26 mouse cellular contexts compared by ENCODE assay signal in genomic region chr6:18674584-18675250, GRCm38 (mm10).
DNase-seq lines count a peak whose midpoint lies in the region; ATAC-seq and TF ChIP-seq lines count a peak whose summit lies in the region.
"Had no signal": no experiment of that assay in that cellular context is flagged by ENCODE, and none has a peak within 500 bp of the region (broad histone marks: within the 10 kb centered on the region; RNA-seq: fewer than 3 reads in every experiment).

No protein-coding gene starts in this region.

- H3K9ac ChIP-seq in forebrain, embryonic 13.5 days, result no peak overlapping the region
- no peak overlapping the region for H3K9ac ChIP-seq in forebrain, embryonic 15.5 days (replicated peaks)
- H3K9ac ChIP-seq in forebrain, embryonic 12.5 days, result no peak overlapping the region
- H3K9ac ChIP-seq in forebrain, postnatal 0 days, result no peak overlapping the region
- H3K9ac ChIP-seq: embryonic facial prominence, embryonic 13.5 days; embryonic facial prominence, embryonic 15.5 days had no signal

- no peak for TF ChIP-seq CTCF in brain, embryonic 14.5 days (IDR thresholded peaks at IDR 0.05; ENCODE audit: borderline replicate concordance, extremely low read depth, insufficient read depth, insufficient read length)
- TF ChIP-seq CTCF in forebrain, postnatal 0 days (IDR thresholded peaks at IDR 0.05; ENCODE audit: low read depth), result no peak

- no peak for TF ChIP-seq POLR2A in brain, embryonic 14.5 days (IDR thresholded peaks at IDR 0.05; ENCODE audit: borderline replicate concordance, extremely low read depth, insufficient read depth, insufficient read length, poor library complexity, severe bottlenecking)

- H3K4me3 ChIP-seq in forebrain, embryonic 13.5 days, result no peak overlapping the region
- H3K4me3 ChIP-seq in forebrain, embryonic 10.5 days, result no peak overlapping the region
- no peak overlapping the region for H3K4me3 ChIP-seq in forebrain, embryonic 15.5 days
- H3K4me3 ChIP-seq in forebrain, embryonic 12.5 days (replicated peaks), result no peak overlapping the region
- H3K4me3 ChIP-seq in forebrain, postnatal 0 days (ENCODE audit: low read depth, low read length), result no peak overlapping the region
- H3K4me3 ChIP-seq: embryonic facial prominence, embryonic 13.5 days; embryonic facial prominence, embryonic 15.5 days; erythroblast, embryonic 14.5 days had no signal

- H3K36me3 ChIP-seq in forebrain, embryonic 13.5 days (ENCODE audit: poor library complexity, severe bottlenecking), result no peaks in the 10 kb centered on the region
- no peaks in the 10 kb centered on the region for H3K36me3 ChIP-seq in forebrain, embryonic 10.5 days (replicated peaks)
- no peaks in the 10 kb centered on the region for H3K36me3 ChIP-seq in forebrain, embryonic 15.5 days
- H3K36me3 ChIP-seq in forebrain, embryonic 12.5 days (replicated peaks), result no peaks in the 10 kb centered on the region
- H3K36me3 ChIP-seq in forebrain, postnatal 0 days (ENCODE audit: insufficient read depth), result no peaks in the 10 kb centered on the region
- H3K36me3 ChIP-seq: embryonic facial prominence, embryonic 13.5 days; embryonic facial prominence, embryonic 15.5 days; G1E had no signal

- no peaks in the 10 kb centered on the region for H3K27me3 ChIP-seq in forebrain, embryonic 13.5 days
- no peaks in the 10 kb centered on the region for H3K27me3 ChIP-seq in forebrain, embryonic 10.5 days (ENCODE audit: poor library complexity, severe bottlenecking)
- H3K27me3 ChIP-seq in forebrain, embryonic 15.5 days, result no peaks in the 10 kb centered on the region
- no peaks in the 10 kb centered on the region for H3K27me3 ChIP-seq in forebrain, embryonic 12.5 days
- H3K27me3 ChIP-seq in forebrain, postnatal 0 days (ENCODE audit: insufficient read depth, low read length), result no peaks in the 10 kb centered on the region
- H3K27me3 ChIP-seq: CH12.LX; embryonic facial prominence, embryonic 13.5 days; embryonic facial prominence, embryonic 15.5 days had no signal

- ATAC-seq in forebrain, embryonic 13.5 days, result peak; percentile 34; the same call in 1 of the 2 replicates
- ATAC-seq in forebrain, embryonic 15.5 days (replicated peaks), result peak; percentile 68
- no peak for ATAC-seq in forebrain, embryonic 12.5 days (ENCODE audit: low FRiP score)
- ATAC-seq in forebrain, postnatal 0 days, result peak; percentile 61; the same call in 1 of the 2 replicates
- no peak for ATAC-seq in frontal cortex, adult (ENCODE audit: low TSS enrichment)
- ATAC-seq: activated CD4-positive, CD25-positive, alpha-beta regulatory T cell, adult 4 months; CD4-positive, CD25-positive, alpha-beta regulatory T cell, adult 4 months; Patski had no signal

- no peak overlapping the region for H3K27ac ChIP-seq in forebrain, embryonic 13.5 days
- H3K27ac ChIP-seq in forebrain, embryonic 10.5 days, result no peak overlapping the region
- H3K27ac ChIP-seq in forebrain, embryonic 15.5 days (replicated peaks), result peak overlapping the region; percentile 62
- H3K27ac ChIP-seq in forebrain, embryonic 12.5 days, result no peak overlapping the region
- no peak overlapping the region for H3K27ac ChIP-seq in forebrain, postnatal 0 days (ENCODE audit: low read depth, low read length)
- H3K27ac ChIP-seq: embryonic facial prominence, embryonic 13.5 days; embryonic facial prominence, embryonic 15.5 days had no signal

- H3K4me1 ChIP-seq in forebrain, embryonic 13.5 days, result peaks cover 4% of the 10 kb centered on the region
- H3K4me1 ChIP-seq in forebrain, embryonic 10.5 days, result no peaks in the 10 kb centered on the region
- peaks cover 5% of the 10 kb centered on the region; the same call in 1 of the 2 replicates for H3K4me1 ChIP-seq in forebrain, embryonic 15.5 days
- H3K4me1 ChIP-seq in forebrain, embryonic 12.5 days, result no peaks in the 10 kb centered on the region
- H3K4me1 ChIP-seq in forebrain, postnatal 0 days (ENCODE audit: insufficient read depth), result no peaks in the 10 kb centered on the region
- H3K4me1 ChIP-seq: embryonic facial prominence, embryonic 13.5 days; embryonic facial prominence, embryonic 15.5 days had no signal

- 46% methylated on average over 5 of the region's 5 CpGs for WGBS in forebrain, embryonic 13.5 days
- 75% methylated on average over 5 of the region's 5 CpGs for WGBS in forebrain, embryonic 10.5 days
- 24% methylated on average over 5 of the region's 5 CpGs for WGBS in forebrain, embryonic 15.5 days
- 51% methylated on average over 5 of the region's 5 CpGs for WGBS in forebrain, embryonic 12.5 days
- 20% methylated on average over 5 of the region's 5 CpGs for WGBS in forebrain, postnatal 0 days

- no peaks in the 10 kb centered on the region for H3K9me3 ChIP-seq in forebrain, embryonic 13.5 days (replicated peaks)
- no peaks in the 10 kb centered on the region for H3K9me3 ChIP-seq in forebrain, embryonic 10.5 days
- no peaks in the 10 kb centered on the region for H3K9me3 ChIP-seq in forebrain, embryonic 15.5 days
- no peaks in the 10 kb centered on the region for H3K9me3 ChIP-seq in forebrain, embryonic 12.5 days
- H3K9me3 ChIP-seq in forebrain, postnatal 0 days (ENCODE audit: low read length), result no peaks in the 10 kb centered on the region
- H3K9me3 ChIP-seq: embryonic facial prominence, embryonic 13.5 days; embryonic facial prominence, embryonic 15.5 days; G1E had no signal

- DNase-seq in forebrain, embryonic 10.5 days (ENCODE audit: extremely low spot score, low spot score), result no peak
- peak; percentile 58 for DNase-seq in brain, embryonic 14.5 days (ENCODE audit: low read depth)
- DNase-seq in forebrain, postnatal 0 days, result no peak
- DNase-seq: adrenal gland, adult 8-10 months; adrenal gland, postnatal 14 days; adrenal gland, postnatal 36 days; B cell, adult 2 months; cerebellum, adult 11 months; cerebellum, adult 18-20 months; cerebellum, adult 8-10 months; cerebellum, adult 9-11 months; cerebellum, postnatal 14 days; cerebellum, postnatal 36 days; embryo, embryonic 11 days had no signal

- H3K4me2 ChIP-seq in forebrain, embryonic 13.5 days, result no peak overlapping the region
- no peak overlapping the region for H3K4me2 ChIP-seq in forebrain, embryonic 15.5 days (replicated peaks)
- H3K4me2 ChIP-seq in forebrain, embryonic 12.5 days, result no peak overlapping the region
- H3K4me2 ChIP-seq in forebrain, postnatal 0 days (ENCODE audit: low read depth), result no peak overlapping the region
- H3K4me2 ChIP-seq: embryonic facial prominence, embryonic 13.5 days; embryonic facial prominence, embryonic 15.5 days had no signal

Comparison
In these comparisons a context has a peak if more than half of its experiments do, and no peak if none do; other contexts are left out.
1. ATAC-seq: peak in forebrain, embryonic 13.5 days (single experiment), forebrain, embryonic 15.5 days (single experiment) and forebrain, postnatal 0 days (single experiment); none in forebrain, embryonic 12.5 days (single experiment) and frontal cortex, adult (single experiment).